ENCODE assay signal across 11 mouse cellular contexts in genomic region chr5:140206726-140207703, GRCm38 (mm10).
A peak's percentile ranks its signal among the peaks of the same experiment; 100 is the strongest.
DNase-seq lines count a peak whose midpoint lies in the region; ATAC-seq and TF ChIP-seq lines count a peak whose summit lies in the region.
"Had no signal": no experiment of that assay in that cellular context is flagged by ENCODE, and none has a peak within 500 bp of the region (broad histone marks: within the 10 kb centered on the region; RNA-seq: fewer than 3 reads in every experiment).

No protein-coding gene starts in this region.

- peaks cover 31% of the 10 kb centered on the region for H3K4me1 ChIP-seq in midbrain, embryonic 10.5 days
- H3K4me1 ChIP-seq in midbrain, postnatal 0 days (ENCODE audit: insufficient read depth, low read length) = no peaks in the 10 kb centered on the region
- peaks cover 28% of the 10 kb centered on the region for H3K4me1 ChIP-seq in forebrain, embryonic 10.5 days
- H3K4me1 ChIP-seq in embryonic facial prominence, embryonic 10.5 days = peaks cover 24% of the 10 kb centered on the region

- no peak overlapping the region for H3K4me2 ChIP-seq in midbrain, postnatal 0 days (ENCODE audit: low read depth, low read length, poor library complexity, severe bottlenecking)
- H3K4me2 ChIP-seq: limb, embryonic 12.5 days had no signal

- WGBS in midbrain, embryonic 10.5 days = 94% methylated on average over 19 of the region's 19 CpGs
- WGBS in midbrain, postnatal 0 days = 89% methylated on average over 19 of the region's 19 CpGs
- WGBS in forebrain, embryonic 10.5 days = 94% methylated on average over 19 of the region's 19 CpGs
- WGBS in embryonic facial prominence, embryonic 10.5 days = 93% methylated on average over 19 of the region's 19 CpGs

- no peak overlapping the region for H3K4me3 ChIP-seq in midbrain, embryonic 10.5 days
- H3K4me3 ChIP-seq in midbrain, postnatal 0 days (ENCODE audit: low read depth, low read length) = no peak overlapping the region
- no peak overlapping the region for H3K4me3 ChIP-seq in forebrain, embryonic 10.5 days
- no peak overlapping the region for H3K4me3 ChIP-seq in embryonic facial prominence, embryonic 10.5 days
- H3K4me3 ChIP-seq: limb, embryonic 12.5 days had no signal

- ATAC-seq in midbrain, postnatal 0 days (ENCODE audit: low FRiP score) = no peak

- peak overlapping the region; percentile 71; the same call in 1 of the 2 replicates for H3K27ac ChIP-seq in midbrain, embryonic 10.5 days (replicated peaks)
- no peak overlapping the region for H3K27ac ChIP-seq in midbrain, postnatal 0 days (ENCODE audit: low read depth, low read length)
- H3K27ac ChIP-seq in forebrain, embryonic 10.5 days = no peak overlapping the region
- H3K27ac ChIP-seq in embryonic facial prominence, embryonic 10.5 days (replicated peaks) = no peak overlapping the region
- H3K27ac ChIP-seq: limb, embryonic 12.5 days had no signal

- no peak for DNase-seq in midbrain, embryonic 10.5 days (ENCODE audit: low spot score)
- DNase-seq in midbrain, postnatal 0 days (ENCODE audit: low spot score) = no peak
- DNase-seq in heart, adult 8-10 months (ENCODE audit: low spot score) = peak; percentile 42
- peak; percentile 58 for DNase-seq in kidney, postnatal 14 days
- peak; percentile 11 to 50 for DNase-seq in monocyte, adult 2 months (ENCODE audit: low read depth in 1 of 2, low spot score in 2 of 2)
- no peak for DNase-seq in forebrain, embryonic 10.5 days (ENCODE audit: extremely low spot score, low spot score)
- DNase-seq in ovary, postnatal 14 days (ENCODE audit: low spot score) = no peak
- DNase-seq in embryonic facial prominence, embryonic 10.5 days (ENCODE audit: low spot score) = no peak
- DNase-seq: cerebellum, adult 8-10 months had no signal

- no peak for TF ChIP-seq CTCF in midbrain, postnatal 0 days (IDR thresholded peaks at IDR 0.05)

- H3K9me3 ChIP-seq in midbrain, embryonic 10.5 days (replicated peaks) = no peaks in the 10 kb centered on the region
- H3K9me3 ChIP-seq in midbrain, postnatal 0 days (ENCODE audit: low read length) = no peaks in the 10 kb centered on the region
- H3K9me3 ChIP-seq in forebrain, embryonic 10.5 days = no peaks in the 10 kb centered on the region
- no peaks in the 10 kb centered on the region for H3K9me3 ChIP-seq in embryonic facial prominence, embryonic 10.5 days
- H3K9me3 ChIP-seq: G1E; limb, embryonic 12.5 days had no signal

- no peaks in the 10 kb centered on the region for H3K27me3 ChIP-seq in midbrain, embryonic 10.5 days (ENCODE audit: low read depth, poor library complexity, severe bottlenecking)
- no peaks in the 10 kb centered on the region for H3K27me3 ChIP-seq in midbrain, postnatal 0 days (ENCODE audit: insufficient read depth, low read length)
- H3K27me3 ChIP-seq in forebrain, embryonic 10.5 days (ENCODE audit: poor library complexity, severe bottlenecking) = no peaks in the 10 kb centered on the region
- no peaks in the 10 kb centered on the region for H3K27me3 ChIP-seq in embryonic facial prominence, embryonic 10.5 days (replicated peaks; ENCODE audit: low read depth, poor library complexity, severe bottlenecking)
- H3K27me3 ChIP-seq: limb, embryonic 12.5 days had no signal

- H3K36me3 ChIP-seq in midbrain, embryonic 10.5 days = peaks cover 4% of the 10 kb centered on the region; the same call in 1 of the 2 replicates
- no peaks in the 10 kb centered on the region for H3K36me3 ChIP-seq in midbrain, postnatal 0 days (ENCODE audit: insufficient read depth, low read length)
- peaks cover 8% of the 10 kb centered on the region for H3K36me3 ChIP-seq in forebrain, embryonic 10.5 days (replicated peaks)
- H3K36me3 ChIP-seq in embryonic facial prominence, embryonic 10.5 days (replicated peaks) = peaks cover 18% of the 10 kb centered on the region; the same call in 1 of the 2 replicates

- H3K9ac ChIP-seq in midbrain, postnatal 0 days (replicated peaks; ENCODE audit: low read length, poor library complexity, severe bottlenecking) = no peak overlapping the region
- H3K9ac ChIP-seq: limb, embryonic 12.5 days had no signal

Comparison
In these comparisons a context has a peak if more than half of its experiments do, and no peak if none do; other contexts are left out.
1. DNase-seq: peak in heart, adult 8-10 months (single experiment), kidney, postnatal 14 days (single experiment) and monocyte, adult 2 months (2 of 2); none in midbrain, embryonic 10.5 days (single experiment), midbrain, postnatal 0 days (single experiment), forebrain, embryonic 10.5 days (single experiment), ovary, postnatal 14 days (single experiment) and embryonic facial prominence, embryonic 10.5 days (single experiment).